Mouse (Mus musculus): ENCODE measurements around the gene Clspn. TPM values are rescaled to one million over a fixed set of nuclear protein-coding genes. Genes with fewer than 3 reads are reported as not detected.
A peak's percentile ranks its signal among the peaks of the same experiment; 100 is the strongest.
"Not testable (repeated sequence)": the region's sequence is repeated elsewhere in the genome, so short reads cannot be mapped to it uniquely, and the experiment has no call there.

Clspn gene
- 1 to 10 TPM in 1 of 2 experiments, under 1 TPM in 1; 0.61 to 1.1 TPM for total RNA-seq (2021)
- long read RNA-seq, experiment 1 = 0 reads
- long read RNA-seq, experiment 2 = 0 reads

DNA sequence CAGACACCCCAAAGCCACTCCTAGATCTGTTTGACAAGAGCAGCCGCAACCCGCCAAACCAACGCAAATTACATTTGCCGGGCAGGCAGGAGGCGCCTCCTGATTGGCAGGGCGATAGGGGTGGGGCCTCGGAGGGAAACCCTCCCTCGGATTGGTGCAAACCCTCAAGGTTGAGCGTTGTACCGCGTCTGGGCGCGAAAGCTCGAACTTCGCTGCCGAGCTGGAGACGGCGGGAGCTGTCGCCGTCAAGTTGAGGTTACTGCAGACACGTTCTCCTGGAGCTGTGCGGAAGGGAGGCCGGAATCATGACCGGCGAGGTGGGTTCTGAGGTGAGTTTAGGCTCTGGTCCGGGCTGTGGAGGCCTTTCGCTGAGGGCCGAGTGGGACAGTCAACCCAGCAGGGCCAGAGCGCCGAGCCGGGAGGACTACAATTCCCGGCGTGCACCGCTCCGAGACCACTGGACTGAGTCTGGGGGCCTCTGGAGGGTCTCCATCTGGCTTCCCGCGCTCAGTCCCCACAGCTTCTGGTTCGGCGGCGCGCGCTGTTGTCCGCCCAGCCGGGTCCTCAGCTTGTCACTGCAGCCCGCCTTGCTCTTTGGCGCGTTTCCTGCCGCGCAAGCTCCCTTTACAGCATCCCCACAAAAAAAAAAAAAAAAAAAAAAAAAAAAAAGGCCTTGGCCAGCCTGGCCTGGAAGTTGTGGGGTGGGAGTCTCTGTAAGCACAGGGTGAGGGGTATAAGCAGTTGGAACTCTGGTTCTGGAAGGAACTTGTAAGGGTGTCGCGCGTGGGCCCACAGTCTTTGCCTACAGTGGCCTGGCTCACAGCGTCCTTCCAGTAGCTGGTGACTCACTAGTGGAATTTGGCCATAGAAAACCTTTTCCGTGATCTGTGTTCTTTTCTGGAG, at the start of gene Clspn:
TSS of gene Clspn (plus strand) at position 127 of the 903 bp plus-strand sequence.
- DNase-seq = peak; percentile 83

DNA sequence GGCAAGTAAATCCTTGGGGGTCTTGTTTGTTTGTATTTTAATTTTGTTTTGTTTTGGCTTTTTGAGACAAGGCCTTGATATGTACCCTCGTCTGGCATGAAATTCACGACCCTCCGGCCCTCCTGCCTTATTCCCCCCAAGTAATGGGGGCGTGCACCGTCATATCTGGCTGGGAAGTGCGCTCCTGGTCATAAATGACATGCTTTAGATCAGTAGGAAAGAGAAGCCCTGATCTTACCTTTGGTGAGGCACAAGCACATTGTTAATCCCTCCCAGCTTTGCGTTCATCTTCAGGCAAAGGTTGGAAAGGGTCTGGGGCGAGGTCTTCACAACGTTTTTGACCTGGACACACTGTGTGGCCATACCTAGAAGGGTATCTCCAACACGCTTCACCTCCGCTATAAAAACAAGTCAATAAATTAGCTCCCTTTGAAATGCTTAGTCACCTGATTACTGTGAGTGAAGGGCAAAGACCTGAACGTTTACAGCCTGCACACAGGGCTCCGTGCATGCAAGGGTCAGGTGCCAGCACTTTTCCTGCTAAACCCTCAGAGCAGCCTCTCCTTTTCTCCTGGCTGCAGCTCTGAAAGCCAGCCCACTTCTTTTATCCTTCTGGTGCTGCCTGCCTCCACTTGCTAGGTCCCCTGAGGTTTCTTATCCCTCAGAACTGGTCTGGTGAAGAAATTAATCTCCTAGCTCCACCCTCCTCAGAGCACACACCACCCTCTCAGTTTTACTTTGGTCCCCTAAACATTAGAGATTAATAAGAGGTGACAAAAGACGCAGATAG, 48.4 kb upstream of the Clspn start:
- no peak for DNase-seq

DNA sequence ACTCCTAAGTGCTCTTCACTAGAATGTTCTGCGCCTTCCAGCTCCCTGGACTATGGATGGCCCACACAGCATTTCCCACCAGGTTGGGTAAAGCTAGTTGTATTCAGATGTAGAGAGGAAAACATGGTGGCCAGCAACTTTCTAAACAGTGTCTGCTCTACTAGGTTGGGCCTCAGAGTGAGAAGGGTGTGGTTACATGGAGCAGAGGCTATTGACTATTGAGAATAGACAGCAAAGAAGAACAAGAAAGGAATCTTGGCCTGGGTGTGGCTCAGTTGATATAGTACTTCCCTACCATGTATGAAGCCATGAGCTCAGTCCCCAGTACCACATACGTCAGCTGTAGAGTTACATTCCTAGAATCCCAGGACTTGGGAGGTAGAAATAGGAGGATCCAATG, 47.7 kb upstream of the Clspn start:
- DNase-seq = no peak

DNA sequence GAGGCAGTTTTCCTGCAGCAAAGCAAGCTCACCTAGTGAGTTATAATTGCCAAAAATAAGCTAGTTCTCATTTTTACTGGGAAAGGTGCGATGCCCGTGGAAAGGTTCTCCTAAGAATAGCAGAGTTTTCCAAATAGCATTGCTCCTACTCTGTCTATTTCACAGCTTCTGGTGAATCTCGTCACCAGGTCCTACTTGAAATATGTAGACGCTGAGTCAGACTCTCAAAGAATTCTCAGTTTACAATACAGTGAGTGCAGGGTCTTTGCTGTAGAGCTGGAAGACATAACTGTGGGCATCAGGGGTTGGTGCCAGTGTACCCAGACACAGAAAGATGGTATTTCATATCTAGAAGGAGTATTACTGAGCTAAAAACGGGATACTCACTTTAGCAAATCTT, 45.7 kb upstream of the Clspn start:
- DNase-seq = no peak

DNA sequence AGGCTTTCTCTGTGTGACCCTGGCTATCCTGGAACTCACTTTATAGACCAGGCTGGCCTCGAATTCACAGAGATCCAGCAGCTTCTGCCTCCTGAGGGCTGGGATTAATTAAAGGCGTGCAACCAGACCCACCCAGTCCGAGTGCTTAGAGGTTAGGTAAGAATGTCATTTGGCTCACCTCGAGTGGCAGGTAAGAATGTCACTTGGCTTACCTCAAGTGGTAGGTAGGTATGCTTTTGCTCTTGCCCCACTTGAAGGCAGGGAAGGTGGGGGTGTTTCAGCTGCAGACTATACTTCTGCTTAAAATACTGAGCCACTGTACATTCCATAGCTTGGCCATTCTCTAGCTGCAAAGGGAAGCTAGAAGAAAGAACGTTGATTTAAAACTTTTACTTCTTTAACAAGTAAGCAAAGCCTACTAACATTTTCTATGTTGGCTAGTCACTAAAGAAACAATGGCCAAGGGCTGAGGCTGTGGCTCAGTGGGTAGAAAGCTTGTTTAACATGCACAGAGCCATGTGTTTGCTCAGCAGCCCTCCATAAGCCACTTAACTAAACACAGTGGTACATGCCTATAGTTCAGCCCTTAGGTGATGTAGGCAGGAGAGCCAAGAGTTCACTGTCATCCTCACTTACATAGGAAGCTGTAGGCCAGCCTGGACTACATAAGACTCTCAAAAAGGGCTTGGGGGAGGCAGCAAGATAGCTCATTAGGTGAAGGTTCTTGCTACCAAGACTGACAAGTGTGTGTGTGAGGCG, 44.2 kb upstream of the Clspn start:
- DNase-seq = no peak

DNA sequence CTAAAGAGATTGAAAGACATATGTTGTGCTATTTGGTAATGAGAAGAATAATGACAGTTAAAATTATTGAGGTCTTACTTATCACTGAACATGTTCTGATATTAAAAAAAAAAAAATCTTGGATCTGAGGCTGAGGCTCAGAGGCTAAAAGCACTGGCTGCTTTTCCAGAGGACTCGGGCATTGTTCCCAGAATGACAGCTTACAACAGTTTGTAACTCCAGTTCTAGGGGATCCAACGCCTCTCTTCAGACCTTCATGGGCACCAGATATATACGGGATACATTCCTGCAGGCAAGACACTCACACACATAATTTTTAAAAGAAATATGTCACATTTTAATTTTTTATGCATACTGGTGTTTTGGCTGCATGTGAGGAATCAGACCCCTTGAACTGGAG, 30.6 kb upstream of the Clspn start:
- DNase-seq = no peak

DNA sequence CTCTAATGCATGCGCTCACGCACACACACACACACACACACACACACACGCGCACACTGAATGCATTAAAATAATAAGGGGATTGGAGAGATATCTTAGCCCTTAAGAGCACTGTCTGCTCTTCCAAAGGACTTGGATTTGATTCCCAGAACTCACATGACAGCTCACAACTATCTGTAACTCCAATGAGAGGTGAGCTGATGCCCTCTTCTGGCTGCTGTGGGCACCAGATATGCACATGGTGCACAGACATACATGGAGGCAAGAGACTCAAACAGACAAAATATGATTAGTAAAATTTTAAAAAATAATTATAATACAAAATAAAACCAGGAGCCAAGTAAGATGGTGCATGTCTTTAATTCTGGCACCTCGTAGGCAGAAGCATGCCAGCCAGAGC, 29.9 kb upstream of the Clspn start:
- DNase-seq = no peak

DNA sequence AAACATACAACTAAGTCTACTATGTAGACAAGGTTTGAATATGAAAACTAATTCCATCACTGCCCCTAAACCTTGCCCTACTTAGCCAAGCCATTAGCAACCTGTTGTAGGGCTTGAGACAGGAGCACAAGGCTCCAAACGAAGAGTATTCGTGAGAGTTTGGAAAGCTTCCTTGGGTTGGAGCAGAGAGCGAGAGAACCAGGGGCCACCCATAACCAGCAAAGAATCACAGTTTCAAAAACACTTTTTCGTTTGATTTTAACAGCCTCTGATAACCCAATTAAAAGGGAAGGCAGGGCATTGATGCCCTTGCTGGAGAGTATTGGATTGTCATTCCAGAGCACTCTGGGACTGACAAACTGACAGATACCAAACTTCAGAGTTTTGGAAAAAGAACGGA, 24.4 kb upstream of the Clspn start:
- no peak for DNase-seq

DNA sequence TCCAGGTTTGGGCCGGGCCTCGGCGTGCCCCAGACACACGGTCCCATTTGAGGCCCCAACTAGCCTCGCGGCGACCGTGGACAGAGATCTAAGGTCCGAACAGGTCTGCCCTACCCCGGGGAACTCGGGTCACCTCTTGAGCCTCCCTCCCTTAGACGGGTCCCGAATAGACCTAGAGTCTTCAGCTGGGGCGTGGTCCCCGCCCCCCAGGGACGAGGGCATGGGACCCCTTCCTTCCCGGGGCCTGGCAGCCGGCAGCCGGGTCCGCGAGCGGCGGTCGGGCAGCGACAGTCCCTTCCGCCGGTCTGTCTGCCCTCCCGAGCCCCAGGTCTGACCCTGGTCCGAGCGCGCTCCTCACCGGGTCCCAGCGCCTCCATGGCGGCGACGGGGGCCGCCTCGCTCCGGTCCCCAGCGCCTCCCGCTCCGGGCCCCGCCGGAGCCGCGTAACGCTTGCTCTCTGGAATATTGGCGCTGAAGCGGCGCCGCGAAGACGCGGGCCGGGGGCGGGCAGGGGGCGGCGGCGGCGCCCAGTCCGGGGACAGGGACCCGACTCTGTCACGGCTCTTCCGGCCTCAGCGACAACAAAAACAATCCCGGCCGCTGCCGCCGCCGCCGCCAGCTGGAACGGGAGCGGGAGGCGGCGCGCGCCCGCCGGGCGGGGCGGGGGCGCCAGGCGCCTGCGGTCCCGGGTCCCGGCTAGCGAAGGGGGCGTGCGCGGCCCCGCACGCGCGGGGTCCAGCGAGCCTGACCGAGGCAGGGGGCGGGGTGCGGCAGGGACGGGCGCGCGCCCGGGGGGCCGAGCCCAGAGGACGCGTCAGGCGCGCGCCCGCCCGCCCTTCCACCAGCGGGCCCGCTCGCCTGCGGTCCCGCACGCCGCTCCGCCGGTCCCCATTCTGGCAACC, 23.7 kb upstream of the Clspn start, which contains the start of gene Ago4:
TSS of gene Ago4 (minus strand) at position 646 of the 902 bp plus-strand sequence.
- DNase-seq = peak; percentile 67

DNA sequence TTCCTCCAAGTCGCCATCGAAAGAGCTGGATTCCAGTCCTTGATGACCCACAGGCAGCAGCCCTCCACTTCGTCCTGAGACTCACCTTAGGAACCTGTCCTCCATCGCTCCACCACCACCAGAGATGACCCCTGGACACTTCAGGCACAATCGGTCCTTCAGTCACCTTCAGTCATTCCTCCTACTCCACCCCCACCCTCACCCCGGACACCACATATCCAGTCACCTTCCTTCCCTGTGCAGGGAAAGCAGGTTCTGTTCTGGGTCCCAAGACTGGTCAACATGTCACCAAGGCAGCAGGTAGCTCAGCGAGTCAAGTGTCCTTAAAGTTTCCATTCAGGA, 23.0 kb upstream of the Clspn start:
- DNase-seq = no peak

DNA sequence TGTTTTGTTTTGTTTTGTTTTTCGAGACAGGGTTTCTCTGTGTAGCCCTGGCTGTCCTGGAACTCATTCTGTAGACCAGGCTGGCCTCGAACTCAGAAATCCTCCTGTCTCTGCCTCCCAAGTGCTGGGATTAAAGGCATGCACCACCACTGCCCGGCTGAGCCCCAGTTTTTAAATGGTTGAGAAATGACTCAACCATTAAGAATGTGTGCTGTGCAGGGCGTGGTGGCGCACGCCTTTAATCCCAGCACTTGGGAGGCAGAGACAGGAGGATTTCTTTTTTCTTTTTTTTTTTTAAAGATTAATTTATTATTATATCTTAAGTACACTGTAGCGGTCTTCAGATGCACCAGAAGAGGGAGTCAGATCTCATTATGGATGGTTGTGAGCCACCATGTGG, 21.1 kb upstream of the Clspn start:
- DNase-seq = not testable (repeated sequence)

DNA sequence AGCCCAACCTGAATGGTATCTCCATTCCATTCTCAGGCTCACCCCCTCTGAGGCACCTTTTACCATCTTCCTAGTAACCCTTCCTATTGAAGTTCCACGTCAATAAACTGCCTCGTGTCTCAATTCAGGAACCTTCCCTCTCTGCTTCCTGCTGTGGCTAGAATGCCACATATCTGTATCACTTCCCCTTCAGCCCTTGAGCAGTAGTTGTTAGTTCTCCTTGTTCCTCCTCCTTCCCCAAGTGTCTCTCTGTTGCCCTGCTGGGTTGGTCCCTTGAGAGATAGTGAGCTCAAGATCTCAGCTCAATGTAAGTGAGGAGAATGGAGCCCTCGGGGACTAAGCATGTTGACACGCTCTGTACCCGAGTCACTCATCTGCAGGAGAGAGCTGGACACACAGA, 19.9 kb upstream of the Clspn start:
- no peak for DNase-seq

DNA sequence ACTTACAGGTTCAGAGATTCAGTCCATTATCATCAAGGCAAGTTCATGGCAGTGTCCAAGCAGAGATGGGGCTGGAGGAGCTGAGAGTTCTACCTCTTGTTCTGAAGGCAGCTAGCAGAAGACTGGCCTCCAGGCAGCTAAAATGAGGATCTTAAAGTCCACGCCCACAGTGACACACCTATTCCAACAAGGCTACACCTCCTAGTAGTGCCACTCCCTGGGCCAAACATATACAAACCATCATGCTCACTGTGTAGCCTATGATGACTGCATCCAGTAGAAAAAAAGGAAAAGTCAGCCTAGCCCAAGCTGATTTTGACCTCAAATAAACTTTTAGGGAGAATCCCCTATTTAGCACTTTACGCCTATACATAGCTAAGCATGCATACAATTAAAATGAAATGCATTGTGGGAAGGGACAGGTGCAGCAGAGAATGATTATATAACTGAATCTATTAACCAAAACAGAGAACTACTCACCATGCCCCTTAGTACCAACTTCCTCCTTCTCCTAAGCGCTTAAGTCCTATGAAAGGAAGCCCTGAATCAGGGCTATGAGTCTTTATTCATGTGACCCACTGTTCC, 16.2 kb upstream of the Clspn start:
- DNase-seq = no peak

DNA sequence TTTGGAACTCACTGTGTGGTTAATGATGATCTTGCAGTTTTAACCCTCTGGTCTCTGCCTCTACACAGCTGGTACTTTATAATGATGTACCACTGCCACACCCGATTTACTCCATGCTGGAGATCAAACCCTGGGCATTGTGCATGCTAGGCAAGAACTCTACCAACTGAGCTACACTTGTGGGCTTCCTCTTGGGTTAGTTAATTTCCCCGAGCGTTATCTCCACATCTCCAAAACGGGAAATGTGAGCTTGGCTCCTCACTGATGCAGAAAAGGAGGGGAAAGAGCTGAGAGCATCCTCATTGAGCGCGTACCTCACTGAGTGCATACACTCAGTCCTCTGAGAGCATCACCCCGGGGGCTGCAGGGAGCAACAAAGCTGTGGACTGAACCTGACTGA, 13.9 kb upstream of the Clspn start:
- no peak for DNase-seq

DNA sequence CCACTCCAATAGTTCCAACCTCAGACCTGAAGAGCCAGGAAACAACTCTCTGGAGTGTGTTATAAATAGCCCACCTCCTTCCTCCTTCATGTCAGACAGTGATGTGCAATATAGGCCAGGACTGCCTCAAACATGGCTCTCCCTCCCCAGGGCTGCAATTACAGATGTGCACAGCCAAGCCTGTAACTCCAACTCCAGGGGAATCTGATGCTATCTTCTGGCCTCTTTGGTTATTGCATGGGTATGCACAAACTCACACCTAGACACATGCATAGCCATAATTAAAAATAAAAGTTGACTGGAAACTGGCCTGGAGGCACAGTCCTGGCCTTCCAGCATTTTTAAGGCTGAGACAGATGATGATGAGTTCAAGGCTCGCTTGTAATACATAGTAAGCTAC, 11.7 kb upstream of the Clspn start:
- no peak for DNase-seq

DNA sequence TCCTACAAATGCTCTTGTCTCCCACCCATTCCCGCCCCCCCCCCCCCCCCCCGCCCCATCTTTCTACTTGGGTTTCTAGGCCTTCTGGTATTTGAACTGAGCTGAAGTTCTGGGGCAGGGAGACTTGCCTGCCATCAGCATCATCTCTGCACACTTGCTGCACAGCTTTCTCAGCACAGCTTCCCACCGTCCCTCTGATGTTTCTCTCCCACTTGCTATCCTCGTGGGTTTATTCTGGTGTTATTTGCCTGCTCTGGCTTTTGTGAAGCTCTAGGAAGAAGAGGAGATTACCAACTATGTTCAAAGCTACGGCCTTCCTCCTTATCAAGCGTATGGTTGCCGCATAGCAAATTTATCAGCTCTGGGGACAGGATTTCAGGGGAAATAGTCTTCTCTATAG, 11.0 kb upstream of the Clspn start:
- DNase-seq = no peak

DNA sequence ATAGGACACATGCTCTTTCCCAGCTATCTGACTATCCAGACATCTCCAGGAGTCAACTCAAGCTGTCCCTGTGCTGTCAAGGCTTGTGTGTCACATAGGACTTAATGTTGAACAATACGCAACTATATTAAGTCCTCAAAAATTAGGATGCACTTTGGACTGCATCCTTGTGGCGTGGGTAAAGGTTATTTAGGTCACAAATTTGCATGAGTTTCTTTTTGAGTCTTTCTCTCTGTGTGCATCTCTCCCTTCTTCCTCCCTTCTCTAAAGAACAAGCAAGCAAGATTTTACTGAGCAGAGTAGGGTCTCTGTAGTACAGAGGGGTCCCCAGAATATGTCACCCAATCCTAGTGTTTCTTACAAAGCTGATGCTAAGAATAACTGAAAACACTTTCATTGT, 10.6 kb upstream of the Clspn start:
- DNase-seq = no peak

DNA sequence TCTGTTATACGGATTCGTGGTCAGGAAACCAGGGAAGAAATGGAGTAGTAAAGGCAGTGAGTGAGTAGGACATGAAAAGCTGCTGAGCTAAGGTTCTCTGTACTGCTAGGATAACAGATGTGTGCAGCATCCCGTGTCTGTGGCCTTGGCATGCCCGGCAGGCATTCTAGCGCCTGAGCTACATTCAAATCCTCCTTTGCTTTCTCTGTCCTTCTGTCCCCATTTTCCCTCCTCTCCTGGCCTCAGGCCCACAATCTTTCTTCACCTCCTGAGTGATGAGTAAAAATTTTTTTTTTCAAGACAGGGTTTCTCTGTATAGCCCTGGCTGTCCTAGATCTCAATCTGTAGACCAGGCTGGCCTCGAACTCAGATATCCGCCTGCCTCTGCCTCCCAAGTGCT, 4.6 kb upstream of the Clspn start:
- no peak for DNase-seq

DNA sequence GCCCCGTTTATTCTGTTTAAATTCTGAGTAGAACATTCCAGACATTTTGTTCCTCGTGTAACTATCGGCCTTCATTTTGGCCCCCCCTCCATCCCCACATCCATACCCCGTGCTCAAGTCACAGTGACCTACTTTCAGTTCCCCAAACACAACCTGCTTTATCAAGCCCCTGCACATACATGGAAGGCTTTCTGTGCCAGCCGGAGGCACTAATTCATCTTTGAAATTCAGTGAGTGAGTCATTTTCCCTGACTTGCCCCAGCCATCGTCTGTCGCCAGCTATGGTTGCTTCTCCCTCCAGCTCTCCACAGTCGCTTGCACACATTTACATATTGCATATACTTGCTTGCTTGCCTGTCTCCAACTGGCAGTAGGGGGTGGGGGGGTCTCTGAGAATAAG, 3.6 kb upstream of the Clspn start:
- no peak for DNase-seq

DNA sequence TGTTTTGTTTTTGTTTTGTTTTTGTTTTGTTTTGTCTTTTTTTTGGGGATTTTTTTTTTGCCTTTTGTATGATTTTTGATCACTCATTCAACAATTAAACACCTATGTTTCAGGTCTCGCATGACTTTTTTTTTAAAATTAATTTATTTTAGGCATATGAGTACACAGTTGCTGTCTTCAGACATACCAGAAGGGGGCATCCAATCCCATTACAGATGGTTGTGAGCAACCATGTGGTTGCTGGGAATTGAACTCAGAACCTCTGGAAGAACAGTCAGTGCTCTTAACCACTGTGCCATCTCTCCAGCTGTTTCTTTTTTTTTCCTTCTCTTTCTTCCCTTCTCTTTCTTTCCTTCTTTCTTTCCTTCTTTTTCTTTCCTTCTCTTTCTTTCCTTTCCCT, 3.0 kb upstream of the Clspn start:
- DNase-seq = no peak

DNA sequence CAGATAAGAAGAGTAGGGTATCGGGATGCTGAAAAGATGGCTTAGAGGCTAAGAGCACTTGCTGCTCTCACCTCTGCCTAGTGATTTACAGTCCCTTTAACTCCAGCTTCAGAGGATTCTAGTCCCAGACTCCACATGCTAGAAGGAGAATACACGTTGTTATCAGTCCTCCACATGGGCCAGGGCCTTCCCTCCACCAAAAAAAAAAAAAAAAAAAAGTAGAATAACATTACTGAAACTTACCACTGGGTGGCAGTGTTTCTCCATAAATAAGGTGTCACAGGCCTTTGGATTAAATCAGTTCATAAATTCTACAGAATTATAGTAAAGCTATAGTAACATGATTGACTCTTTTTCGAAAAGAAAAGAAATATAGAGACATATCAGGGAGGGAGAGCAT, 2.3 kb upstream of the Clspn start:
- DNase-seq = no peak
